Mouse (Mus musculus): Measurements from ENCODE around the gene Dhcr24.

Dhcr24 gene

GRCm38 (mm10) chr4:106560846-106561781 is at the start of gene Dhcr24:
TSS of gene Dhcr24 (plus strand) at chr4:106561038.
- DNase-seq (ENCODE audit: low spot score): peak; percentile 91

GRCm38 (mm10) chr4:106514606-106515005 is 46.2 kb upstream of the Dhcr24 start:
- no peak for DNase-seq (ENCODE audit: low spot score)

GRCm38 (mm10) chr4:106522547-106522946 is 38.3 kb upstream of the Dhcr24 start:
- no peak for DNase-seq (ENCODE audit: low spot score)

- no peak for DNase-seq (ENCODE audit: low spot score)
Observed at GRCm38 (mm10) chr4:106524131-106524530, 36.7 kb upstream of the Dhcr24 start.

- DNase-seq (ENCODE audit: low spot score): no peak
Observed at GRCm38 (mm10) chr4:106525001-106525400, 35.8 kb upstream of the Dhcr24 start.

- peak; percentile 21 for DNase-seq (ENCODE audit: low spot score)
Observed at GRCm38 (mm10) chr4:106527856-106528547, 32.8 kb upstream of the Dhcr24 start.

- peak; percentile 90 for DNase-seq (ENCODE audit: low spot score)
Observed at GRCm38 (mm10) chr4:106529375-106530112, 31.3 kb upstream of the Dhcr24 start.

- DNase-seq (ENCODE audit: low spot score): no peak
Observed at GRCm38 (mm10) chr4:106530113-106530482, 30.7 kb upstream of the Dhcr24 start.

GRCm38 (mm10) chr4:106533421-106534080 is 27.3 kb upstream of the Dhcr24 start:
- DNase-seq (ENCODE audit: low spot score): no peak

GRCm38 (mm10) chr4:106534256-106534655 is 26.6 kb upstream of the Dhcr24 start:
- DNase-seq (ENCODE audit: low spot score): no peak

GRCm38 (mm10) chr4:106539756-106540155 is 21.1 kb upstream of the Dhcr24 start:
- no peak for DNase-seq (ENCODE audit: low spot score)

- DNase-seq (ENCODE audit: low spot score): no peak
Observed at GRCm38 (mm10) chr4:106541491-106541890, 19.3 kb upstream of the Dhcr24 start.

GRCm38 (mm10) chr4:106542211-106542610 is 18.6 kb upstream of the Dhcr24 start:
- DNase-seq (ENCODE audit: low spot score): no peak

GRCm38 (mm10) chr4:106545817-106546373 is 14.9 kb upstream of the Dhcr24 start:
- DNase-seq (ENCODE audit: low spot score): no peak

- no peak for DNase-seq (ENCODE audit: low spot score)
Observed at GRCm38 (mm10) chr4:106546896-106547295, 13.9 kb upstream of the Dhcr24 start.

GRCm38 (mm10) chr4:106548113-106548512 is 12.7 kb upstream of the Dhcr24 start:
- no peak for DNase-seq (ENCODE audit: low spot score)

GRCm38 (mm10) chr4:106550516-106551166 is 10.2 kb upstream of the Dhcr24 start:
- no peak for DNase-seq (ENCODE audit: low spot score)

- DNase-seq (ENCODE audit: low spot score): no peak
Observed at GRCm38 (mm10) chr4:106557262-106557661, 3.6 kb upstream of the Dhcr24 start.

- no peak for DNase-seq (ENCODE audit: low spot score)
Observed at GRCm38 (mm10) chr4:106557978-106558377, 2.9 kb upstream of the Dhcr24 start.

GRCm38 (mm10) chr4:106559343-106560212 is 1.3 kb upstream of the Dhcr24 start:
- DNase-seq (ENCODE audit: low spot score): no peak
